Mouse (Mus musculus) olfactory bulb, adult 2 months (tissue): ENCODE results near the gene Gpd1l. TPM values are rescaled to one million over a fixed set of nuclear protein-coding genes. Genes with fewer than 3 reads are reported as not detected.
A peak's percentile ranks its signal among the peaks of the same experiment; 100 is the strongest.

ENCODE experiments used
- H3K27ac ChIP-seq: fragments of 200-500 bp; 2 replicates; pipeline ENCODE4 v1.5.1; 2012; ENCODE audit warnings: low read depth, low read length; ENCODE audit not compliant: insufficient read depth
- H3K4me1 ChIP-seq: fragments of 200-500 bp; 2 replicates; pipeline ENCODE4 v1.6.1; 2012; ENCODE audit warnings: low read length; ENCODE audit not compliant: control insufficient read depth, insufficient read depth
- H3K4me3 ChIP-seq: fragments of 200-500 bp; 2 replicates; pipeline ENCODE4 v1.5.1; 2012; ENCODE audit warnings: mild to moderate bottlenecking, low read depth, low read length, moderate library complexity; ENCODE audit not compliant: insufficient read depth
- CTCF ChIP-seq: fragments of 200-500 bp; IDR thresholded peaks from 2 replicates; pipeline ENCODE4 v1.5.1; 2012; ENCODE audit warnings: low read depth, mild to moderate bottlenecking, low read length, moderate library complexity; ENCODE audit not compliant: insufficient read depth
- POLR2A ChIP-seq: fragments of 200-500 bp; IDR thresholded peaks from 2 replicates; pipeline ENCODE4 v1.6.1; 2012; ENCODE audit warnings: mild to moderate bottlenecking, low read depth, low read length, moderate library complexity; ENCODE audit not compliant: insufficient read depth
- WGBS: fragments of 180-500 bp; shearing (Covaris S2); methylation state at CpG from one replicate; pipeline ENCODE4 v1.1.7; 2018; 5-methylcytosine and 5-hydroxymethylcytosine counted together
- polyA plus RNA-seq: library from polyadenylated mRNA; stranded (reverse); fragments of >200 nt; gene quantifications from 2 replicates; pipeline ENCODE4 v1.2.4, GENCODE M21; 2012; ENCODE audit warnings: low replicate concordance; ENCODE audit not compliant: missing spikeins, insufficient read depth, insufficient read length

Gpd1l gene
- polyA plus RNA-seq, 1 experiment = not detected

DNA sequence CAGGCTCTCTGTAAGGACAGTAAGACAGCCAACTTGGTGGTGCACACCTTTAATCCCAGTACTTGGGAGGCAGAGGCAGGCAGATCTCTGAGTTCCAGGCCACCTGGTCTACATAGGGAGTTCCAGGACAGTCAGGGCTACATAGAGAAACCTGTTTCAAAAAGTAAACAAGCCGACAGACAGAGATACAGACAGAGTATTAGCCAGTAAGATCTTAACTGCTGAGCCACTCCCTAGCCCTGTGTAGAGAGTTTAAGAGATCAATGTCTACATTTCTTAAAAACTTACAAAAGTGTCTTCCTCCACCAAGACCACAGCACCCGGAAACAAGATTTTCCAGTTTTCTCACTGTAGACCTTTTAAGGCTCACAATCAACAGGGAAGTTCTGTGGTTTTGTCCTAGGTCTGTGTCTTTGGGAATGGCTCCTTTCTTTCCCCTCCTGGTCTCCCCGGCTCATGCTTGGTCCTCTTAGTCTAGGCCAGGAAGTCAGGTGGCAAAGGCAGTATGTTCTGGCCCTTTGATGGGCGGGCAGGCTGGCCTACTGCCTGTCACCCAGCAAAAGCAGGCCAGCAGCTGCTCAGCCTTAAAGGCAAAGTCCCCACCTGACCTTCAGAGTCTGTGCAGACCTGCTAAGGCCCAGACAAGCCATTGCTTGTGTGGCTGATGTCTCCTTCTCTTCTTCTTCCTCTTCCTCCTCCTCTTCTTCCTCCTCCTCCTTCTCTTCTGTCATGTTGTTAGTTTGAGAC, 26.4 kb upstream of the Gpd1l start:
- 80% methylated on average over 4 of the region's 4 CpGs for WGBS
- TF ChIP-seq POLR2A = no peak
- TF ChIP-seq CTCF = no peak
- H3K4me3 ChIP-seq = no peak overlapping the region
- H3K27ac ChIP-seq = no peak overlapping the region
- 0 out of 2 replicates have a peak, but pooled peaks cover 4% of the 10 kb centered on the region for H3K4me1 ChIP-seq

DNA sequence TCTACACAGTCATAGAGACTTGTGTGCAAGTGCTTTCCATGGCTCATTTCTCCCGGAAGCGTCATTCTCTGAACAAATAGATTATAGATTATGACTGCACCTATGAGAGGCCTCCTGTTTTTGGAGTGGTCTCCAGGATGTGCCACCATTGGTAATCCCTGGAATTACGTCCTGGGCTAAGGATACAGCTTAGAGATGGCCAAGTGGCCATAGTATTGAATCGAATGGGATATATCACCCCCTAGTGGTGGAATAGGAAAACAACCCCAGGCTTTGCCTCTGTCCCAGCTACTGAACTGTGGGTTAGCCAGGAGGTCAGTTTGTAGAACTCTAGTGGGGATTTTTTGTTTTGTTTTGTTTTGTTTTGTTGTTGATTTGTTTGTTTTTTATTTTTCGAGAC, 23.2 kb upstream of the Gpd1l start:
- no peak overlapping the region for H3K4me3 ChIP-seq
- TF ChIP-seq POLR2A (no peak), CTCF (no peak)
- 39% methylated on average over 5 of the region's 5 CpGs for WGBS
- H3K4me1 ChIP-seq = no peaks in the 10 kb centered on the region
- no peak overlapping the region for H3K27ac ChIP-seq

DNA sequence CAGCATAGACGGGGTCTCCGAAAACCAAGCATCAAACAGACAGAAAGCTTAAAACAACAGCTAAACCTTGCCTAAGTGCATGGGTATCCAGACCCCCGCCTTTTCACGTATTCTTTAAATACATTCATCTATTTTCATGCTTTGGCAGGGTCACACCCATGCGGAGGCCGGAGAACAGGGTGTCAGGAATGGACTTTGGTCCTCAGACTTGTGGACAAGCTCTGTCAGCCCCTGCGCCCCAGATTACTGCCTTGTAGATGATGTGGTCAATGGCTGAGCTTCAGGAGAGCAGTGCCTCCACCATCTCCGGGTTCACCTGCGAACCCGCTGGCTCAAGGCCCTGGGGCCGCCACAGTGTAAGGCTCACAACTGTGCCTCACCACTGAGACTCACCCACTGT, 21.6 kb upstream of the Gpd1l start:
- no peaks in the 10 kb centered on the region for H3K4me1 ChIP-seq
- no peak overlapping the region for H3K27ac ChIP-seq
- H3K4me3 ChIP-seq = no peak overlapping the region
- TF ChIP-seq CTCF (no peak), POLR2A (no peak)
- WGBS = 95% methylated on average over 11 of the region's 11 CpGs

DNA sequence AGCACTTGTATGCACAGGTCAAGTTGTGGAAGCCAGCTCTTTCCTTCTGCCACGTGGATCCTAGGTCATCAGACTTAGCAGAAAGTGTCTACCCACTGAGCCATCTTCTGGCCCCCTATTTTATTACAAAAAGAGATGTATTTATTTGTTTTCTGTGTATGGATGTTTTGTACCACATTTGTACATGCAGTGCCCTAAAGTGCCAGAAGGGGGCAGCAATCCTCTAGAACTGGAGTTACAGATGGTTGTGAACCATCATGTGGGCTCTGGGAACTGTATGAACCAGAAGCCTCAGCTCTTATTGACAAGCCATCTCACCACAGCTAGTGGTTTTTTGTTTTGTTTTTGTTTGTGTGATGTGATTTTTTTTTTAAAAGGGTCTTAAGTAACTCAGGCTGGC, 19.1 kb upstream of the Gpd1l start:
- WGBS = 48% methylated on average over 1 of the region's 1 CpGs
- peaks cover 4% of the 10 kb centered on the region; the same call in 1 of the 2 replicates for H3K4me1 ChIP-seq
- H3K4me3 ChIP-seq = no peak overlapping the region
- H3K27ac ChIP-seq = no peak overlapping the region
- TF ChIP-seq POLR2A (no peak), CTCF (no peak)

DNA sequence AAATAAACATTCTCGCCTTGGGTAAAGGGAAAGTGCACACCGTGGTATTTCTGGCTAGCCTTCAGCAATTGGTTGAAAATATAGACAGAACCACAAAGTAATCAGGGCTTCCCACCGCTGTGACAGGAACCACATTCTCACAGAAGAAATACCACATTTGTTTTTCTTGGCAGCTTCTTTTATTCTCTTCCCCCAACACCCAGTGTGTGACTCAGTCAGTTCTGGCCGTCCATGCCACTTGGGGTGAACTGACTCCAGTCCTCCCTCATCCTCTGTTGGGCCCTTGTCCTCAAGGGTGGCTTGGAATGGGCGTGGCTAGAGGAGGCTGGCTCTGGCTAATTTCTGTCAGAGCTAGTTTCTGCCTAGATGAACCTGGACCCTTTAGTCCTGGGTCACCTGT, 14.6 kb upstream of the Gpd1l start:
- no peak overlapping the region for H3K27ac ChIP-seq
- H3K4me3 ChIP-seq = no peak overlapping the region
- peaks cover 4% of the 10 kb centered on the region; the same call in 1 of the 2 replicates for H3K4me1 ChIP-seq
- WGBS = 49% methylated on average over 5 of the region's 5 CpGs
- TF ChIP-seq CTCF = no peak
- no peak for TF ChIP-seq POLR2A

DNA sequence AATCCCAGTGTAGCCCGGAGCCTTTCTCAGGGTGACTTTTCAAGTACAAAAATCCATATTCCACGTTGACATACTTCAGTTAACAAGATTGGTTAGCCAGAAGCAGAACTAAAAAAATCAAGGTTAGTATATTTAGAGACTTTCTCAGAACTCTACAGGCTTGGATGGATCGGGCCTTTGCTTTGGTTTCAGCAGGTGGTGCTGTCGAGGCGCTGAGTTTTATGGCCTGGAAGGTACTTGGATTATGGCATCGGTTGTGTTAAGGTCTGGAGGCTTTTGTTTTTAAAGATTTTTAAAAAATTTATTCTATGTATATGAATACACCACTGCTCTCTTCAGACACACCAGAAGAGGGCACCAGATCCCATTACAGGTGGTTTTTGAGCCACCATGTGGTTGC, 11.8 kb upstream of the Gpd1l start:
- no peak overlapping the region for H3K27ac ChIP-seq
- TF ChIP-seq CTCF (no peak), POLR2A (no peak)
- 94% methylated on average over 6 of the region's 6 CpGs for WGBS
- no peak overlapping the region for H3K4me3 ChIP-seq
- H3K4me1 ChIP-seq = peaks cover 4% of the 10 kb centered on the region; the same call in 1 of the 2 replicates

DNA sequence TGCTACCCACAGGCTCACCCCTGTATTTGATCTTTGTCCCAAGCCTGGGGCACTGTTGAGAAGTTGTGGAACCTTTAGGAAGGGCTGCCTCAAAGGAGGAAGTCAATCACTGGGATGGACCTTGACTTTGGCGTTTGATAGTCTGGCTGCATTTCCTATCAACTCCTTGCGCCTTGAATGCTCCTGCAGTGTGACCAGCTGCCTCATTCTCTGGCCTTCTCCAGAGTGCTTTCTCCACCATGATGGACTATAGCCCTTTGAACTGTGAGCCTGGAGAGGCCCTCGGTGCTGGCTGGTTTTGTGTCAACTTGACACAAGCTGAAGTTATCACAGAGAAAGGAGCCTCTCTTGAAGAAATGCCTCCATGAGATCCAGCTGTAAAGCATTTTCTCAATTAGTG, 10.9 kb upstream of the Gpd1l start:
- WGBS = 88% methylated on average over 3 of the region's 3 CpGs
- peaks cover 4% of the 10 kb centered on the region; the same call in 1 of the 2 replicates for H3K4me1 ChIP-seq
- H3K27ac ChIP-seq = no peak overlapping the region
- TF ChIP-seq POLR2A (no peak), CTCF (no peak)
- no peak overlapping the region for H3K4me3 ChIP-seq

DNA sequence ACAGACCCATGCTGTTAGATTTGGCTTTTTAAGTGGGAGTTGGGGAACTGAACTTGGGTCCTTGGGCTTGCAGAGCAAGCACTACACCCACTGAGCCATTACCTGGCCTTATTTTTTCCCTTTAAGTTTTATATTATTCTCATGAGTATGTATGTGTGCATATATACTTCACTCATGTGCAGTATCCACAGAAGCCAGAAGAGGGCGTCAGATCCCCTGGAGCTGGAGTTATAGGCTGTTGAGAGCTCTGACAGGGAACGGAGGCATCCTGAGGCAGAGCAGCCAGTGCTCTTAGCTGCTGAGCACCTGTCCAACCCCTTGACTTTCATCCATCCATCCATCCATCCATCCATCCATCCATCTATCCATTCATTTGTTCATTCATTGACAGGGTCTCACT, 2.9 kb upstream of the Gpd1l start:
- Histone ChIP-seq H3K27ac (no peak overlapping the region), H3K4me1 (peaks cover 10% of the 10 kb centered on the region), H3K4me3 (no peak overlapping the region)
- WGBS = 88% methylated on average over 2 of the region's 2 CpGs
- TF ChIP-seq CTCF = no peak
- TF ChIP-seq POLR2A = no peak

DNA sequence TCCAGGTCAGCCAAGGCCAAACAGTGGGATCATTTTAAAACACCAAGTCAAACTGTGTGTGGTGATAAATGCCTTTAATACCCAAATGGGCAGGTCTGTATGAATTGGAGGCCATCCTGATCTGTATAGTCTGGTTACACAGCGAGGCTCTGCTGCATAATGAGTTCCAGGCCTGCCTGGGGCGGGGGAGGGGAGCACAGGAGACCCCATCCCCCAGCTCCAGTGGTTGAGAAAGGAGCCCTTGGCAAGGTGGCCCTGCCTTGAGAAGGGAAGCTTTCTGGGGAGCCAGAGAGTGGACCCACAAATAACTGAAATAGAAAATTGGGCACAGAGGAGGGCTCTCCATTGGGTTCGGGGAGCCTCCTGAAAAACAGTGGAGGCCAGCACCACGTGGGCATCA, 1.5 kb upstream of the Gpd1l start:
- TF ChIP-seq POLR2A = no peak
- TF ChIP-seq CTCF = no peak
- Histone ChIP-seq H3K4me1 (peaks cover 14% of the 10 kb centered on the region), H3K4me3 (no peak overlapping the region), H3K27ac (no peak overlapping the region)
- WGBS = 93% methylated on average over 4 of the region's 4 CpGs

DNA sequence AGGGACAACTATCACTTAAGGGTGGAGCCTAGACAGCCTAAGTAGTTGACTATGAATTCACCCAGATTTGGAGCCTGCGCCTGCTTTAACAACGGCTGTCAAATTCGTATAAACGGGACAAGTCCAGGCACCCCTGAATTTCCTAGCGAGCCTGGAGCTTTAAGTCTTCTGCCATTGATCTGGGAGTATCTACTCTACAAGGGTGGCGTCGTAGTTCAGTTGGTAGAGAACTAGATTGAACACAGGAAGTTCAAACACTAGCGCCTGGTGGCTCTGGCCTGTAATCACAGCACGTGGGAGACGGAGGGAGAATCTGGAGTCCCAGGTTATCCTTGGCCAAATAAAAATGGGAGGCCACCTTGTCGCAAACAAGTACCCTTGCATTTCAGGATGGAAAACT, 444 bp upstream of the Gpd1l start:
- Histone ChIP-seq H3K4me3 (peak overlapping the region; percentile 80), H3K4me1 (peaks cover 14% of the 10 kb centered on the region), H3K27ac (no peak overlapping the region)
- WGBS = 66% methylated on average over 11 of the region's 11 CpGs
- TF ChIP-seq POLR2A (no peak), CTCF (no peak)
